Mouse (Mus musculus) G1E (cell line): ENCODE measurements around the gene Blmh.

ENCODE experiments used
- CTCF ChIP-seq: IDR thresholded peaks from 2 replicates; pipeline ENCODE4 v1.5.1; 2012; ENCODE audit warnings: low read depth, low read length, inconsistent platforms, mixed read lengths
- GATA1 ChIP-seq: IDR thresholded peaks from 2 replicates; pipeline ENCODE4 v1.6.1; 2012; ENCODE audit warnings: borderline replicate concordance, low read length, inconsistent platforms, mixed read lengths

GRCm38 (mm10) chr11:77005881-77006280 is 81.3 kb downstream of the Blmh start:
- TF ChIP-seq CTCF = no peak
- TF ChIP-seq GATA1 = no peak
